Mouse (Mus musculus): Measurements from ENCODE around the gene Mia2.
"Not testable (repeated sequence)": the region's sequence is repeated elsewhere in the genome, so short reads cannot be mapped to it uniquely, and the experiment has no call there.

Gene Mia2

GRCm38 (mm10) chr12:59095104-59096025 lies at the start of gene Mia2:
Gene Mia2, plus strand, starts transcription at chr12:59095799.
- peak; percentile 1 for DNase-seq

DNA sequence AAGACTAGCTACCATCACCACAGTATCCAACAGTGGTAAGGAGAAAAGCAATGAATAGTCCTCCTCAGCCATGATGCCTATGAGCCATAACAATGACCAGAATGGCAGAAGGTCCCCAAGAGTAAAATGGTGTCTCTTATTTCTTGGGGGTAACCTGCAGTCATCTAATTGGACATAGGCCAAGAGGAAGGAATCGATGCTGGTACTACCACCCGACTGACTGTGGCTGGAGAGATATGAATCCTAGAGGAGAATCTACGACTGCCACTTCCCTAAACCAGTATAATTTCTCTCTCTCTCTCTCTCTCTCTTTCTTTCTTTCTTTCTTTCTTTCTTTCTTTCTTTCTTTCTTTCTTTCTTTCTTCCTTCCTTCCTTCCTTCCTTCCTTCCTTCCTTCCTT lies 43.1 kb upstream of the Mia2 start:
- no peak for DNase-seq

GRCm38 (mm10) chr12:59053166-59053565 lies 42.4 kb upstream of the Mia2 start:
- no peak for DNase-seq

- no peak for DNase-seq
Observed at GRCm38 (mm10) chr12:59053976-59054375, 41.6 kb upstream of the Mia2 start.

DNA sequence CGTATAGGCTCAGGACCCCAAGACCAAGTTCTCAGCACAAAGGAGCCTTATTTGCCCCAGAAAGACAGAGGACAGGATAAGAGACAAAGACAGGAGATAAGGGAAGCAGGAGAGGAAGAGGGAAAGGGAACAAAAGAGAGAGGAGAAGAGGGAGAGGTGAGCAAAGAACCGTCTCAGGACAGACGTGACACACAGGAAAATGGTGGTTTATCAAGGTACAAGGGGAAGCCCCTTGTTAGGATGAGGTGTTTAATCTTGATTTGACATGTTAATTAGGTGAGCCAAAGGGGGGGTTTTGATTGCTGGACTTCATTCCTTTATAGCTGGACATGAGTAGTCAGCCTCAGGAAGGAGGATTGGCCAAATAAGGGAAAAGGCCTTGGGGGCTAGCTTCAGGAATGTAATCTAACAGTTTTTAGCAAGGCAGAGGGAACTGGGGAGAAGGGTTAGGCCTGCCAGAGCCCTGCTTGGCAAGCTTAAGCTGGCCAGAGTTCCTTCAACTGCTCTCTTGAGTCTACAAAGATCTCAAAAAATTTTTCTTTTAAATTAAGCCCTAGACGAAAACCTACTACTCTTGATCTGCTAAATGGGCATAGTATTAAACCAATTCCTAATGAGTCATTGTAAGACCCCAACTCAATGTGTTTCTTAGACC lies 40.3 kb upstream of the Mia2 start:
- peak; percentile 14 for DNase-seq

DNA sequence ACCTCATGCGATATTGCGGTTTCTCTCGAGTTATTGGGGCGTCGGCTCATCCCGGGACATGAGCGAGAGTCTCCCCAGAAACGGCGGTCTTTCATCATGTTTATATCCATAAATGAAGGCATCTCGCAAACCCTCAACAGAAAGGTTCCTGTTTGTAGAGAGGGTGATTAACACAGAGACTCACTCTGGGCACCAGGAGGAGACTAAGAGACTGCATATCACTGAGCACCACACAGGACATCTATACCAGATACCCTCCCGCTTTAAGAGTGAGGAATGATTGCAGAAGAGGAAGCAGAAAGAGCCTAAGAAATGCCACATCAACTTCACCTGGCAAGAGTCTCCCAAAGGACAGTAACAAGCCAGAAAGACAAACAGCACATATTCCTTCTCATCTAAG lies 39.4 kb upstream of the Mia2 start:
- no peak for DNase-seq

GRCm38 (mm10) chr12:59058242-59058641 lies 37.4 kb upstream of the Mia2 start:
- DNase-seq = not testable (repeated sequence)

DNA sequence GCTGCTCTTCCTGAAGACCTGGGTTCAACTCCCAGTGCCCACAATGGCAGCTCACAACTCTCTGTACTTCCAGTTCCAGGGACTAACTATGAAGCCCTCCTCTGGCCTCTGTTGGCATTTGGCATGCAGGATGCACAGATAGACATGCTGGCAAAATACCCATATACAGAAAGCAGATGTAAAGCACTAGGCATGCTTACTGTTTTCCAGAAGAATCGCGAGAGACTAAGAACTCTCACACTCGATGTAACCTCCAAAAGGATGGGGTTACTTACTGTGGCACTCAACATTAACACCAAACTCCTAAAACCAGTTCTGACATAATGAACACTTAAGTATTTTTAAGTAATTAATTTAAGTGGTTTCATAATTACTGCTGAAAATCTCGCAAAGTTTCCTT lies 35.3 kb upstream of the Mia2 start:
- DNase-seq = no peak

GRCm38 (mm10) chr12:59060993-59061595 lies 34.5 kb upstream of the Mia2 start, which contains the start of gene Trappc6b:
Gene Trappc6b, minus strand, starts transcription at chr12:59061472.
- DNase-seq = peak; percentile 90

DNA sequence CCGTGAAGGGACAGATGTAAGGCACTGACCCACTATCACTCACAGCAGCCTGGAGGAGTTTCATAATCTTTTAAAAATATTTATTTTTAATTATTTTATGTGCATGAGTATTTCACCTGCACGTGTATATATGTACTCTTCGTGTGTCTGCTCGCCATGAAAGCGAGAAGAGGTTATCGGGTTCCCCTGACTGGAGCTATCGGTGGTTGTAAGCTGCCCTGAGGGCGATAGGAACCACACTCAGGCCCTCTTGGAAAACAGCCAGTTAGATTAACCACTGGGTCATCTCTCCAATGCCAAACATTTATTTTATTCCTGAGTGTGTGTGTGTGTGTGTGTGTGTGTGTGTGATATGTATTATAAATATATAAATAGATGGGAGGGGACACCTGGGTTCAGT lies 30.8 kb upstream of the Mia2 start:
- no peak for DNase-seq

GRCm38 (mm10) chr12:59065776-59066175 lies 29.8 kb upstream of the Mia2 start:
- no peak for DNase-seq

DNA sequence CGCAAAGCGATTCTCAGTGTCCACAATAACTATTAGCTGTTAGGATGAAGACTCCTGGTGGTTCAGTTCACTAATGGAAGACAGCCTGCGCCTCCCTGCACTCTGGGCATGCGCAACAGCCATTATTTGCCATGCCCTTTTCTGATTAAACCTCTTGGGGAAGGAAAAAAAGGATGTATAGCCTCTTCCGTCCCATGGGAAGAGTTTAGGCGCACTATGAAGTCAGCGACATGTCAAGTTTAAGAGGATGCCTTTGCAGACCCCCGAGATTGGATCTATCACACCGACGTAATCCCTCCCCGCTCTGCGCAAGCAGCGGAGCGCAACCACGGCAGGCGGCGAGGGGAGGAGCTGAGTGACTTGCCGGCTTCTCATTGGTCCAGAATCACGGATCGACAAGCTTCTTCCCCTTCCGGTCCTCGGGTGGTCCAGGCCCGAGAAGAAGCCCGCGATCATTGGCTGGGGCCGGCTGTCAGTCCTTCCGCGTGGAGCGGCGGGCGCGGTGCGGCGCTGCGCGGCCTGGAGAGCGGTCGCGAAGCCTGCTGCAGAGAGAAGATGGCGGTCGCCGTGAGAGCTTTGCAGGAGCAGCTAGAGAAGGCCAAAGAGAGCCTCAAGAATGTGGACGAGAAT lies 29.0 kb upstream of the Mia2 start, which contains the start of gene Pnn:
TSS of gene Pnn (plus strand) at position 437 of the 630 bp plus-strand sequence.
- DNase-seq = peak; percentile 99

DNA sequence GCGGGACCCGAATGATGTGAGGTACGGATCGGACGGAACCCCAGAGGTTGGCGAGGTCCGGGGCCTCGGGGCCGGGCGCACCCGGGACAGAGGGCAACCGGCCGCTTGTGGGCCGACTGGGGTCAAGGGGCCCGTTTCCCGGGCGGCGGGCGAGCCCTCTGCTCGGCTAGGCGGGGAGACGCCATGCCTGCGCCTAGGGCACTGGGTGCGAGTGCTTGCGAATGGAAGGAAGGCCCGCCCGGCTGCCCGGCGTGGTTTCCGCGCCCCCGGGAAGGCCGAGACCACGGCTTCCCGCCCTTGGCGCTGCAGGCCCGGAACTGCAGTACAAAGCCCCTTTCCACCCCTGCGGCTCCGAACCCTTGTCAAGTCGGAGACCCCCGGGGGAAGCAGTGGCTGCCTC lies 28.5 kb upstream of the Mia2 start:
- peak; percentile 50 for DNase-seq

- no peak for DNase-seq
Observed at GRCm38 (mm10) chr12:59068791-59069190, 26.8 kb upstream of the Mia2 start.

- DNase-seq = no peak
Observed at GRCm38 (mm10) chr12:59072286-59072685, 23.3 kb upstream of the Mia2 start.

DNA sequence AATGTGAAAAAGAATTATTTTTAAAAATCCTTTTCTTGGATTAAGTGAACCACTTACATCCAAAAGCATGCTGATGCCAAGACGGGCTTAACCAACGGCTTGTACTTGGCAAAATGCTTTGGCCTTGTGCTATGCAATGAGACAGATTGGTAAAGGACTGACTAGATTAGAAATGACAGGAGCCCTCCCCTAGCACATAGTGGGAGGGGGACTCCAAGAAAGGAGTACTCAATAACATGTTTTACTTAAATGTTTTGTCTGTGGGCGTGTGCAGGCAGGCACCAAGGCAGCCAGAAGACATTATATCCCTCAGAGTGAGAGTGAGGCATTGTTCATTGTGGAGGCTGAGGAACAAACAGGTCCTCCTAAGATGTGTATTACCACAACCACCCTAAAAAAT lies 21.5 kb upstream of the Mia2 start:
- DNase-seq = no peak

GRCm38 (mm10) chr12:59076996-59077395 lies 18.6 kb upstream of the Mia2 start:
- DNase-seq = no peak

DNA sequence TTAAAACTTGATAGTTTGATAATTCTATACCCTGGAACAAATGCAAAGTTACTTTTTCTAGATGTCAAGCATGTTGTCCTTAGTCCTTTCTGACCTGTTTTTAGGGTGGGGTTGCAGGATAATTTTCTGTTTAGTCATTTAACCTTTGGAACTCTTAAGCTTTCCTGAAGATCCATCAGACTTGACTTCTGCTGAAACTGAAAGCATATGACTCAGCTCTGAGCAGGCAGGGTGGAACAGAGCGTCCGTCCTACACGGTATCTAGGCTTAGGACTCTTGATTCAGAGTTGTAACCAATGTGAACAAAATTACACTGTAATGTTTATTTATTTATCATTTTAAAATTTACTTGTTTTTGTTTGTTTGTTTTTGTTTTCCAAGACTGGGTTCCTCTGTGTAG lies 17.7 kb upstream of the Mia2 start:
- no peak for DNase-seq

- DNase-seq = no peak
Observed at GRCm38 (mm10) chr12:59080461-59080860, 15.1 kb upstream of the Mia2 start.

DNA sequence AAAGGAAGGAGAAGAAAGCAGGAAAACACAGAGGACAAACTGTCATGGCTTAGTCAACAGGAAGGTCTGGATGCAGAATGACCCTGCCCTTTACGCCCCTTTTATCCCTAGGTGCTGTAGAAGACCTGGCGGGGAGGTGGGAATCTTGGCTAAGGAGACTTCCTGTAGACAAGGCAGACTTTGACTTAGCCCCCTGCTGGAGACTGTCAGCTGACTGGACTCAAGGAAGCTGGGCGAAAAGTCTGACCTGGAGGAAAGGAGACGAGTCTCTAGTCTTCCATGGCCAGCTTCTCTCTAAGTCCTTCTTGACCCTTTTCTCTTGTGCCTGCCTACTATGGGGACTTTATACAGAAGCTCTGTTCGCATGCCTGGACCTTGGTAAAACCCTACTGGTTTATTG lies 11.2 kb upstream of the Mia2 start:
- no peak for DNase-seq

DNA sequence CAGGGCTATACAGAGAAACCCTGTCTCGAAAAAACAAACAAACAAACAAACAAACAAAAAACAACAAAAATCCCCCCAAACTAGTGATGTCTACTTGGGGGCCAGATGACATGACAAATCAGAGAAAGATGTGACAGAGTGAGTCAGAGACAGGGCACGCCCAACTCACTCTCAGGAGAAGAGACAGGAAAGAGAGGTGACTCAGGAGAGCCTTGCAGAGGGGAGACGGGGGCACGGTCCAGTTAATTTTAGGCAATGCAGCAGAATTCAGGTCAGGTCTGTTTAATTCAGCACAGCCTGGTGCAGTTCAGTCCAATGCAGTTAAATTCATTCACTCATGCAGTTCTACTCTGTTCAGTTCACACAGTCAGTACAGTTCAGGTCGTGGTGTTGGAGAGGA lies 9.4 kb upstream of the Mia2 start:
- no peak for DNase-seq

- no peak for DNase-seq
Observed at GRCm38 (mm10) chr12:59093543-59093942, 2.1 kb upstream of the Mia2 start.

GRCm38 (mm10) chr12:59104771-59105170 lies 9.2 kb downstream of the Mia2 start:
- DNase-seq = no peak
